Mouse (Mus musculus) frontal cortex, adult (tissue): ENCODE results near the gene Col4a2.

Experiments
- ATAC-seq: cut with Nextera tagmentation; 2 replicates; pipeline ENCODE4 v1.9.2; 2017; ENCODE audit warnings: mild to moderate bottlenecking, moderate library complexity, mixed read lengths; ENCODE audit not compliant: low TSS enrichment

Col4a2 gene

GRCm38 (mm10) chr8:11414304-11414703, 101.7 kb downstream of the Col4a2 start:
- peak; percentile 62 for ATAC-seq

GRCm38 (mm10) chr8:11415089-11415488, 102.5 kb downstream of the Col4a2 start:
- ATAC-seq, result no peak

- no peak for ATAC-seq
Measured at GRCm38 (mm10) chr8:11417762-11418161, 105.2 kb downstream of the Col4a2 start.

GRCm38 (mm10) chr8:11419232-11419631, 106.6 kb downstream of the Col4a2 start:
- ATAC-seq, result peak; percentile 66

- ATAC-seq, result no peak
Measured at GRCm38 (mm10) chr8:11419645-11420044, 107.0 kb downstream of the Col4a2 start.

GRCm38 (mm10) chr8:11421105-11421504, 108.5 kb downstream of the Col4a2 start:
- ATAC-seq, result no peak

- peak; percentile 79 for ATAC-seq
Measured at GRCm38 (mm10) chr8:11421968-11422367, 109.4 kb downstream of the Col4a2 start.

- ATAC-seq, result no peak
Measured at GRCm38 (mm10) chr8:11423091-11423490, 110.5 kb downstream of the Col4a2 start.

- no peak for ATAC-seq
Measured at GRCm38 (mm10) chr8:11430688-11431087, 118.1 kb downstream of the Col4a2 start.

- ATAC-seq, result peak; percentile 99
Measured at GRCm38 (mm10) chr8:11437862-11438261, 125.3 kb downstream of the Col4a2 start.

GRCm38 (mm10) chr8:11441291-11441690, 128.7 kb downstream of the Col4a2 start:
- ATAC-seq, result no peak

- ATAC-seq, result no peak
Measured at GRCm38 (mm10) chr8:11443611-11444010, 131.0 kb downstream of the Col4a2 start.

- no peak for ATAC-seq
Measured at GRCm38 (mm10) chr8:11444216-11444615, 131.6 kb downstream of the Col4a2 start.

- ATAC-seq, result no peak
Measured at GRCm38 (mm10) chr8:11445790-11446189, 133.2 kb downstream of the Col4a2 start.

- no peak for ATAC-seq
Measured at GRCm38 (mm10) chr8:11447910-11448570, 135.4 kb downstream of the Col4a2 start.

- ATAC-seq, result peak; percentile 69
Measured at GRCm38 (mm10) chr8:11450184-11451113, 137.8 kb downstream of the Col4a2 start.

- ATAC-seq, result no peak
Measured at GRCm38 (mm10) chr8:11452152-11452551, 139.5 kb downstream of the Col4a2 start.

- no peak for ATAC-seq
Measured at GRCm38 (mm10) chr8:11452559-11452958, 140.0 kb downstream of the Col4a2 start.

GRCm38 (mm10) chr8:11452974-11453373, 140.4 kb downstream of the Col4a2 start:
- ATAC-seq, result peak; percentile 51; the same call in 1 of the 2 replicates

GRCm38 (mm10) chr8:11454228-11454627, 141.6 kb downstream of the Col4a2 start:
- no peak for ATAC-seq

GRCm38 (mm10) chr8:11457278-11457677, 144.7 kb downstream of the Col4a2 start:
- no peak for ATAC-seq

GRCm38 (mm10) chr8:11457981-11458836, 145.6 kb downstream of the Col4a2 start:
- no peak for ATAC-seq
